15 mouse cellular contexts compared by ENCODE assay signal in the genomic region with DNA sequence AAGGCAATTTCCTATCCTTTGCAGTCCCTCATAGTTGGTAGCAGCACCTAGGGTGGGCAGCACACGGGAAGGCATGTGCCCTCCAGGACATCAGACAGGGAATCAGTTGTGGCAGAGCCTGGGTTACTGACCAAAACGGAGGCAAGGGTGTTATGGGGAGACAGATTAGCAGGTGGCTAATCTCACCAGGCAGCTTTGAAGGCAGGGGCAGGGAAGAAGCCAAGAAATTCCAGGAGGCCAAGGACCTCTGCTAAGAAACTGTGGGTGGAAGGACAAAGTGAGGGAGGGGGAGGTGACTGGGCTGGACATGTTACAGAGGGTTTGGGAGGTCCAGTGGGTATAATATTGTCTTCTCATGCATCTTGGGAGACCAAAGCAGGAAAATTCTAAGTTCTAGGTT. TPM values are rescaled to one million over a fixed set of nuclear protein-coding genes. Genes with fewer than 3 reads are reported as not detected.
DNase-seq lines count a peak whose midpoint lies in the region; ATAC-seq and TF ChIP-seq lines count a peak whose summit lies in the region.
"Had no signal": no experiment of that assay in that cellular context is flagged by ENCODE, and none has a peak within 500 bp of the region (broad histone marks: within the 10 kb centered on the region; RNA-seq: fewer than 3 reads in every experiment).

No protein-coding gene starts in this region.

- H3K9ac ChIP-seq in hindbrain, embryonic 13.5 days = no peak overlapping the region
- H3K9ac ChIP-seq in hindbrain, embryonic 16.5 days (ENCODE audit: low read depth, low read length) = no peak overlapping the region
- H3K9ac ChIP-seq in liver, embryonic 14.5 days (replicated peaks) = peak overlapping the region; percentile 76
- H3K9ac ChIP-seq: limb, embryonic 12.5 days had no signal

- TF ChIP-seq EP300 in liver, embryonic 14.5 days (IDR thresholded peaks at IDR 0.05; ENCODE audit: low read depth) = peak; percentile 89

- H3K4me3 ChIP-seq in hindbrain, embryonic 13.5 days = no peak overlapping the region
- H3K4me3 ChIP-seq in hindbrain, embryonic 16.5 days (ENCODE audit: low read length) = no peak overlapping the region
- peak overlapping the region; percentile 69 to 99 for H3K4me3 ChIP-seq in liver, embryonic 14.5 days (ENCODE audit: insufficient read depth in 1 of 2, low read depth in 2 of 2, low read length in 2 of 2)
- H3K4me3 ChIP-seq: limb, embryonic 12.5 days had no signal

- H3K9me3 ChIP-seq in hindbrain, embryonic 13.5 days = no peaks in the 10 kb centered on the region
- no peaks in the 10 kb centered on the region for H3K9me3 ChIP-seq in hindbrain, embryonic 16.5 days (ENCODE audit: control insufficient read depth, low read length)
- no peaks in the 10 kb centered on the region for H3K9me3 ChIP-seq in liver, embryonic 14.5 days (ENCODE audit: control insufficient read depth, low read length)
- H3K9me3 ChIP-seq: embryonic facial prominence, embryonic 10.5 days; limb, embryonic 12.5 days had no signal

- H3K27ac ChIP-seq in hindbrain, embryonic 13.5 days = no peak overlapping the region
- no peak overlapping the region for H3K27ac ChIP-seq in hindbrain, embryonic 16.5 days (ENCODE audit: low read depth, low read length)
- peak overlapping the region; percentile 74 for H3K27ac ChIP-seq in liver, embryonic 14.5 days
- H3K27ac ChIP-seq: embryonic facial prominence, embryonic 10.5 days; limb, embryonic 12.5 days had no signal

- 64% methylated on average over 2 of the region's 2 CpGs for WGBS in hindbrain, embryonic 13.5 days
- WGBS in hindbrain, embryonic 16.5 days = 75% methylated on average over 2 of the region's 2 CpGs
- WGBS in liver, embryonic 14.5 days (ENCODE audit: insufficient replicate concordance) = 17% methylated on average over 2 of the region's 2 CpGs

- ATAC-seq in hindbrain, embryonic 13.5 days (ENCODE audit: low FRiP score) = no peak
- no peak for ATAC-seq in hindbrain, embryonic 16.5 days
- ATAC-seq in liver, embryonic 14.5 days (ENCODE audit: insufficient read depth) = peak; percentile 2; the same call in 1 of the 2 replicates
- ATAC-seq: Patski had no signal

- no peak for TF ChIP-seq CTCF in liver, embryonic 14.5 days (IDR thresholded peaks at IDR 0.05; ENCODE audit: low read depth)

- peaks cover 62% of the 10 kb centered on the region for H3K4me1 ChIP-seq in hindbrain, embryonic 13.5 days (replicated peaks)
- peaks cover 25% of the 10 kb centered on the region for H3K4me1 ChIP-seq in hindbrain, embryonic 16.5 days (ENCODE audit: control insufficient read depth, insufficient read depth, low read depth, low read length)
- peaks cover 63 to 71% of the 10 kb centered on the region in 2 experiments for H3K4me1 ChIP-seq in liver, embryonic 14.5 days (replicated peaks; ENCODE audit: control insufficient read depth in 2 of 2, insufficient read depth in 2 of 2, low read length in 1 of 2)

- 0 out of 2 replicates have a peak overlapping the region, but pooled peaks have one; percentile 87 for H3K4me2 ChIP-seq in hindbrain, embryonic 13.5 days
- H3K4me2 ChIP-seq in hindbrain, embryonic 16.5 days (ENCODE audit: low read length) = no peak overlapping the region
- peak overlapping the region; percentile 95 for H3K4me2 ChIP-seq in liver, embryonic 14.5 days (ENCODE audit: low read depth)
- H3K4me2 ChIP-seq: limb, embryonic 12.5 days had no signal

- no peaks in the 10 kb centered on the region for H3K27me3 ChIP-seq in hindbrain, embryonic 13.5 days
- no peaks in the 10 kb centered on the region for H3K27me3 ChIP-seq in hindbrain, embryonic 16.5 days (replicated peaks; ENCODE audit: control insufficient read depth, insufficient read depth, low read length)
- no peaks in the 10 kb centered on the region for H3K27me3 ChIP-seq in liver, embryonic 14.5 days (ENCODE audit: control insufficient read depth, insufficient read depth, low read length)
- H3K27me3 ChIP-seq: limb, embryonic 12.5 days; Patski had no signal

- peaks cover 49% of the 10 kb centered on the region for H3K36me3 ChIP-seq in hindbrain, embryonic 13.5 days
- H3K36me3 ChIP-seq in hindbrain, embryonic 16.5 days (ENCODE audit: control insufficient read depth, insufficient read depth, low read length) = peaks cover 5% of the 10 kb centered on the region; the same call in 1 of the 2 replicates
- peaks cover 15% of the 10 kb centered on the region for H3K36me3 ChIP-seq in liver, embryonic 14.5 days (replicated peaks; ENCODE audit: control insufficient read depth, insufficient read depth, low read depth)

- DNase-seq in testis, postnatal 14 days (ENCODE audit: low spot score) = peak; percentile 20
- no peak for DNase-seq in testis, postnatal 10 days (ENCODE audit: low spot score)
- DNase-seq in liver, embryonic 14.5 days (ENCODE audit: low read depth in 3 of 3, low spot score in 3 of 3) = peak in 1 of 3 experiments; percentile 84
- no peak for DNase-seq in spleen, postnatal 36 days (ENCODE audit: low spot score in 2 of 2)
- no peak for DNase-seq in cerebellum, postnatal 36 days
- DNase-seq: cerebellum, postnatal 14 days; kidney, adult 11 months; right cerebral cortex, postnatal 25 days; thymus, postnatal 25 days had no signal

RNA-seq across cellular contexts. Expression of a gene that starts 3.4 kb away (rescaled TPM):
- polyA plus RNA-seq in hindbrain, embryonic 13.5 days (2015; fragmentation: Nextera tagmentation; extraction: Ambion mirVana) = 79.4 and 86.8 TPM in 2 replicates
- polyA plus RNA-seq in hindbrain, embryonic 16.5 days (2015; fragmentation: Nextera tagmentation; extraction: Ambion mirVana) = 47.4 and 57.4 TPM in 2 replicates
- 75.7 and 78.7 TPM in 2 replicates for polyA plus RNA-seq in liver, embryonic 14.5 days (2012; rRNA removed)
- 37.8 and 44.7 TPM in 2 replicates for polyA plus RNA-seq in liver, embryonic 14.5 days (2014; fragmentation: Nextera tagmentation; extraction: Ambion mirVana)

RNA-seq across cellular contexts. Expression of a gene that starts 9.5 kb away (rescaled TPM):
- 16.4 and 21.1 TPM in 2 replicates for polyA plus RNA-seq in hindbrain, embryonic 13.5 days (2015; fragmentation: Nextera tagmentation; extraction: Ambion mirVana)
- polyA plus RNA-seq in hindbrain, embryonic 16.5 days (2015; fragmentation: Nextera tagmentation; extraction: Ambion mirVana) = 23.1 and 29.7 TPM in 2 replicates
- polyA plus RNA-seq in liver, embryonic 14.5 days (2012; rRNA removed) = 111 and 119 TPM in 2 replicates
- 81.9 and 88.1 TPM in 2 replicates for polyA plus RNA-seq in liver, embryonic 14.5 days (2014; fragmentation: Nextera tagmentation; extraction: Ambion mirVana)
- polyA plus RNA-seq: Patski had no signal

RNA-seq across cellular contexts. Expression of a gene that starts 18.3 kb away (rescaled TPM):
- polyA plus RNA-seq in hindbrain, embryonic 13.5 days (2015; fragmentation: Nextera tagmentation; extraction: Ambion mirVana) = 0.12 and 0.19 TPM in 2 replicates
- polyA plus RNA-seq in hindbrain, embryonic 16.5 days (2015; fragmentation: Nextera tagmentation; extraction: Ambion mirVana) = 0.12 and 0.18 TPM in 2 replicates
- polyA plus RNA-seq in liver, embryonic 14.5 days (2012; rRNA removed) = 0.31 TPM in 2 replicates
- polyA plus RNA-seq in liver, embryonic 14.5 days (2014; fragmentation: Nextera tagmentation; extraction: Ambion mirVana) = 0.18 TPM in 1 of 2 replicates, not detected in the other

RNA-seq across cellular contexts. Expression of a gene that starts 27.7 kb away (rescaled TPM):
- polyA plus RNA-seq in hindbrain, embryonic 13.5 days (2015; fragmentation: Nextera tagmentation; extraction: Ambion mirVana) = not detected in 2 replicates
- not detected in 2 replicates for polyA plus RNA-seq in hindbrain, embryonic 16.5 days (2015; fragmentation: Nextera tagmentation; extraction: Ambion mirVana)
- not detected in 2 replicates for polyA plus RNA-seq in liver, embryonic 14.5 days (2012; rRNA removed)
- not detected in 2 replicates for polyA plus RNA-seq in liver, embryonic 14.5 days (2014; fragmentation: Nextera tagmentation; extraction: Ambion mirVana)
- polyA plus RNA-seq: embryonic facial prominence, embryonic 10.5 days; large intestine, adult 2 months; limb, embryonic 12.5 days; Patski had no signal

RNA-seq across cellular contexts. Expression of a gene that starts 39.3 kb away (rescaled TPM):
- 0.38 and 0.56 TPM in 2 replicates for polyA plus RNA-seq in hindbrain, embryonic 13.5 days (2015; fragmentation: Nextera tagmentation; extraction: Ambion mirVana)
- 0.95 and 1.3 TPM in 2 replicates for polyA plus RNA-seq in hindbrain, embryonic 16.5 days (2015; fragmentation: Nextera tagmentation; extraction: Ambion mirVana)
- 0.03 and 0.09 TPM in 2 replicates for polyA plus RNA-seq in liver, embryonic 14.5 days (2012; rRNA removed)
- not detected in 2 replicates for polyA plus RNA-seq in liver, embryonic 14.5 days (2014; fragmentation: Nextera tagmentation; extraction: Ambion mirVana)
- polyA plus RNA-seq: limb, embryonic 12.5 days had no signal

Comparison
In these comparisons a context has a peak if more than half of its experiments do, and no peak if none do; other contexts are left out.
1. H3K4me3 ChIP-seq: peak in liver, embryonic 14.5 days (2 of 2); none in hindbrain, embryonic 13.5 days (single experiment) and hindbrain, embryonic 16.5 days (single experiment).